Mouse (Mus musculus) ovary, postnatal 36 days (tissue): Measurements from ENCODE around the gene Taf12.
A peak's percentile ranks its signal among the peaks of the same experiment; 100 is the strongest.

Source experiments
- DNase-seq: peaks from one replicate; pipeline ENCODE4 v3.0.0; 2022; ENCODE audit warnings: low spot score, mixed read lengths

Gene Taf12

DNA sequence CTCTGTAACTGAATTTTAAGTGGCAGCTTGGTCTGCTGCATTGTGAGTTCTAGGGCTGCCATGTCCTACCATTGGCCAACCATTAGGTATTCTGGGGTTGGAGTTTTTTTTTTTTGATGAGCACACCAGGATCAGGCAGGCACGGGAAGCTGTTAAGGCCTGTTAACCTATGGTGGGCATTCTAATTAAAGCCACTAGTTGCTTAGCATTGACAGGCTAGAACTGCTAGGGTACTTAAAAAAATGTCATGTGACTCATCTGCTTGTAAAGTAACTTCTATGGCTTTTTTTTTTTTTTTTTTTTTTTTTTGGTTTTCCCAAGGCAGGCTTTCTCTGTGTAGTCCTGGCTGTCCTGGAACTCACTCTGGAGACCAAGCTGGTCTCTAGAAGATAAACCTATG, 37.0 kb downstream of the Taf12 start:
- DNase-seq, result no peak

DNA sequence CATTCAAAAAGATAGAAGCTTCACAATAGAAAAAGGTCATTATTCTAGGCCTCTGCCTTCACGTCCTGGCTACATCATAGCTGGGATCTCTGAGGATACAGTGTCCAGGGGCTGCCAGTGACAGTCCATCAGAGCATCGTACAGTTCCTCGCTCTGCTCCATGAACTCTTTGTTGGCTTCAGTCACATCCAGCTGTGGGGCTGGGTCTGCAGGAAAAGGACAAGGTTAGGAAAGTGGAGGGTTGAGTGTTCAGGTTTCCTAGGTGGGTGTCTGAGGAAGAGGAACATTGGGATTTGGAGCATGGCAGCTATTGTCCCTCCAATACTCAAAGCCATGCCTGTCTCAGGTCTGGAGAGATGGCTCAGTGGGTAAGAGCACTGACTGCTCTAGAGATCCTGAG, 37.6 kb downstream of the Taf12 start:
- no peak for DNase-seq

- DNase-seq, result no peak
These were observed 38.5 kb downstream of the Taf12 start for GRCm38 (mm10) chr4:132312627-132313026.

DNA sequence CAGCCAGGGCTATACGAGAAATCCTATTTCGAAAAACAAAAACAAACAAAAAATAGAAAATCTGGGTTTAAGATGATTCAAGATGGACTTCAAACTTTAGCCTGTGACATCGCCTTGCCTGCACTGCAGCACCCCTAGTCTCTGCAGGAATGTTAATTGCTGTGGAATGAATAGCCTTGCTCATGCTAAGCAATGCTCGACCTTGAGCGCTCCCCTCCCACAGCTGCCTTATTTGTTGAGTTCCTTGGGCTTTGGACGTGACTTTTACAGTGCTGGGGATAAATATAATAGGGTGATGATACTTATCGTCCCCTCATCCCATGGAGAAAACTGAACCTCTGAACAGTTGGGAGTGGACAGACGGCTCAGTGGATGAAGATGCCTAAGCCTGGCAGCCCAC, 41.5 kb downstream of the Taf12 start:
- peak; percentile 27 for DNase-seq

- DNase-seq, result no peak
These were observed 52.3 kb downstream of the Taf12 start for GRCm38 (mm10) chr4:132326481-132326880.

DNA sequence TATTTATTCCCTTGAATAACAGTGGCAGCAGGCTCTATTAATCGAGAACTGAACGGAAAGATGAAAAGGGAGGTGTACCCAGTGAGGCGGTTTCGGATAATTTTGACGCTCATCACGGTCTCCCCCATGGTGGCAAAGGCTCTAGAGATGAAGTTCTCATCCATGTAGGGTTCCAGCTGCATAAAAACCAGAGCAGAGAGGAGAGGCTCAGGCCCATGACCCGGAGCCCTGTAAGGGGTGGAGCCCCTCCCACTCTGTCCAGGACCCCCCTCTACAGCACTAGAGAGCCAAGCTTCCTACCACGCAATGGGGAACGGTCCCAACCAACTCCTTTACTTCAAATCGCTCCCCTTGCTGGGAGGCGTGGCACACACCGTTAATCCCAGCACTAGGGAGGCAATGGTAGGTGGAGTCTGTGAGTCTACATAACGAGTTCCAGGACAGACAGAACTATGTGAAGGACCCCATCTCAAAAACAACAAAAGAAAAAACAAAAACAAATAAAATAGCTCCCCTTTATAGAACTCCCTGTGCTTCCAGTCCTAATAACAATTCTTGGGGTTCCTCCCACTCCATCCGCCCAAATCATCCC, 54.3 kb downstream of the Taf12 start:
- DNase-seq, result no peak

DNA sequence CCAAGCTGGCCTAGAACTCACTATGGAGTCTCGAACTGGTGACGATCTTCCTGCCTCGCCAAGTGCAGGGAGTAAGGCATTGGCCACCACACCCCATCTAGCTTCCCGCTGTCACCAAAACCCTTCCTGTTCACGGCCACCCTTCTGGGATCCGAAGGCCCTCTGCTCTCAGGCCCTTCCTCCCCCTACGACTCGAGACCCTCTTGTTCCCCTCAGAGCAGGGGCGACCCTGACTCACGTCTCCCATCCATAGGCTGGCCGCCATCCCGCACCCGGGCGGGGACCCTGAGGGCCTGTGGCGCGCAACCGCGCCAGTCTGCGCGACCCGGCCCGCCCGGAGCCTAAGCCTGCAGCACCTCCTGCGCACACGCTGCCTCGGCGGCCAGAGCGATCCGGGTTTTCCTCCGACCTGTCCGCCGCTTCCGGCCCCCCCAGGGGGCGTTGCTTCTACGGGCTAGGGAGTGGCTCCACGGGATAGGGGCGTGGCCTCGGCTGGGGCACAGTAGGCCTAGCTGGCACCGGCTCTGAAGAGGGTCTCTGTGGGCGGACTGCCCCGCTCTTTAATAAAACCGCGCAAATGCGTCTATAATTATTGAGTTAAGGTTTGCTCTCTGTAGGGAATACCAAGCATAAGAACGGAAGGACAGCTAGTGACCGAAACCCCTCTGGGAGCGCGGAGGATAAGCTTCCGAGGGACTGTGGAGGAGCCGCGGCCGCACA, 55.1 kb downstream of the Taf12 start, which contains the start of gene Trnau1ap:
Gene Trnau1ap, minus strand, starts transcription at position 424 of the 720 bp plus-strand sequence.
- peak; percentile 92 for DNase-seq

DNA sequence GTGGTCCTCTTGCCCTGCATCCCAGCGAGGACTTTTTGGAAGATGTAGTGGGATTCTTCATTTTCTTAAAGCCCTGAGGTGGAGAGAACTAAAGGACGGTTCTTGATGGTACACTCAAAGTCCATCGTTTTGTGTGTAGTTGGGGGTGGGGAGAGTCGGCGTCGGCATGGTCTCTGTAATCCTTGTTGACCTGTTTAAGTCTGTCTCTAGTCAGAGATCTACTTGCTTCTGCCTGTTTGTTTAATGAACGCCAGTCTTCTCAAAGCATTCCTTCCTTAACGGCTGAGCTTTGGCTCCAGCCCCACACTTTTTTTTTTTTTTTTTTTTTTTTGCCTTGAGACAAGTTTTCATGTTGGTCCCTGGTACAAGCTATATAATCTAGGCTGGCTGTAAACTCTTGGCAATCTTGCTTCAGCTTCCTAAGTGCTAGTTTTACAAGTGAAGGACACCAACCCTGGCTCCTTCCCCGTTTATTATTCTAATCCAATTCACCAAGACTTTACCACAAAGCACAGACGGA, 55.7 kb downstream of the Taf12 start:
- no peak for DNase-seq

DNA sequence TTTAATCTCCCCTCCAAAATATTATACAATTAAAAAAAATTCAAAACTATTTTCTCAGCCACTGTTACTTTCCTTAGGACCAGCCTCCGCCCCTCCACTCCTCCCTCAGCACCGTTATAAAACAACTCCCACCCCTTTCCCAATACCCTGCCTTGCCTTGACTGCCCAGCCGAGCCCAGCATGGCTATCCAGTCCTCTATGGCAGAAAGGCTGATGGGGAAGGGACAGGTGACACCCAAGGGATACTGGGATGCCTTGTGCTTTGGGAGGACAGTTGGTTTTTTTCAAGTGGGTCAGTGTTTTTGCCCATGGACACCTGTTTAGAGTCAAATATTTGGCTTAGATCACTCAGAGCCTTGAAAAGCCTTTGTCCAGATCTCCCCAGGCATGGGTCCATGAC, 57.8 kb downstream of the Taf12 start:
- no peak for DNase-seq

DNA sequence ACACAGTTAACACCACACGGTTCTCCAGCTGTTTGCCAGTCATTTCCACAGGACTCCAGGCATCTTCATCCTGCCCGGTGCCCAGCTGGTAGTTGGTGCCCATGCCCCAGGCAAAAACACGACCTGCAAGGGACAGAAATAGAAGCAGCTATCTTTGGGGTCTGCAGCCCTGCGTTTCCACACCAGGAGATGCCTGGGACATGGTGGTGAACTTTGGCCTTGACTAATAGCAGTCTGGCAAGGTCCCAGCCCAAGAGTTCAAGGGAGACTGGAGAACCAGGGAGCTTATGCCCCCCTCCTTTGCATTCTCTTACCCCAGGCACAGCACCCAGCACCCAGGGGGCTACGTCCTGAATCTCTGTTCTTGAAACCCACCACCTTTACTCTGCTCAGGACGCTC, 58.7 kb downstream of the Taf12 start:
- no peak for DNase-seq

- peak; percentile 40 for DNase-seq
These were observed 64.8 kb downstream of the Taf12 start for GRCm38 (mm10) chr4:132338943-132339342.

- no peak for DNase-seq
These were observed 67.3 kb downstream of the Taf12 start for GRCm38 (mm10) chr4:132341451-132341850.

GRCm38 (mm10) chr4:132344403-132345134, 70.4 kb downstream of the Taf12 start:
- no peak for DNase-seq
